Mouse (Mus musculus) cerebellum, adult 2 months (tissue): ENCODE measurements around the gene Rpain. TPM values are rescaled to one million over a fixed set of nuclear protein-coding genes. Genes with fewer than 3 reads are reported as not detected.
A peak's percentile ranks its signal among the peaks of the same experiment; 100 is the strongest.

Experiments
- DNase-seq, 2 experiments: peaks; one replicate each; pipeline ENCODE4 v3.0.0; 2021
- H3K27ac ChIP-seq: fragments of 200-500 bp; 2 replicates; pipeline ENCODE4 v1.5.1; 2012; ENCODE audit warnings: low read length, control low read depth, inconsistent platforms; ENCODE audit not compliant: insufficient read depth
- H3K27me3 ChIP-seq: fragments of 200-500 bp; 2 replicates; pipeline ENCODE4 v1.6.1; 2012; ENCODE audit warnings: inconsistent platforms, mild to moderate bottlenecking, low read length, moderate library complexity; ENCODE audit not compliant: control insufficient read depth, insufficient read depth
- H3K4me1 ChIP-seq: fragments of 200-500 bp; 2 replicates; pipeline ENCODE4 v1.6.1; 2011; ENCODE audit warnings: low read length; ENCODE audit not compliant: control insufficient read depth, insufficient read depth
- H3K4me3 ChIP-seq: fragments of 200-500 bp; replicated peaks from 2 replicates; pipeline ENCODE3; 2011; ENCODE audit warnings: mild to moderate bottlenecking, low read depth, low read length, control low read depth; ENCODE audit not compliant: insufficient read depth
- CTCF ChIP-seq: fragments of 200-500 bp; IDR thresholded peaks from 2 replicates; pipeline ENCODE4 v1.5.1; 2011; ENCODE audit warnings: low read depth, mild to moderate bottlenecking, control low read depth, low read length, moderate library complexity, borderline replicate concordance; ENCODE audit not compliant: insufficient read depth
- POLR2A ChIP-seq: fragments of 200-500 bp; IDR thresholded peaks from 2 replicates; pipeline ENCODE4 v1.6.1; 2011; ENCODE audit warnings: low read length, control low read depth, borderline replicate concordance; ENCODE audit not compliant: insufficient read depth
- WGBS: fragments of 180-500 bp; shearing (Covaris S2); methylation state at CpG from one replicate; pipeline ENCODE4 v1.1.7; 2018; 5-methylcytosine and 5-hydroxymethylcytosine counted together
- polyA plus RNA-seq: library from polyadenylated mRNA; depleted of rRNA; stranded (reverse); fragments of >200 nt; gene quantifications from 2 replicates; pipeline ENCODE4 v1.2.3, GENCODE M21; 2012; rRNA removed

Gene Rpain
- polyA plus RNA-seq, 1 experiment = 56.9 TPM

DNA sequence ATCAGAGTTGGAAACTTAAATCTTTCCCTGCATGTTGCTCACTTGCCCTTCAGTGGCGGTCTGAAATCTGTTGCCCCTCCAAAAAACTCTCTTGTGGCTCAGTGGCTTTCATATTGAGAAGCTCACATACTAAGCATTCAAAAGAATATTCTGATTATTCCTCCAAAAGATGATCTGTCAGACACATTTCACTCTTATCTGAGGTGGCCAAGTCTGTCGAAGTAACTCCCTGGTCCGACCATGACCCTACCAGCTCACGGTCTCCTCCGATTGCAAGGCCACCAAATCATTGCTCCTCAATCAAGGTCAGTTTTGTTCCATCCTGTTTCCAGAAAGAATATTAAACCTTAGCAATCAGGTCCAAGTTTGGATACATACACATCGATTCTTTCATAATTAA lies 37.0 kb downstream of the Rpain start:
- 94% methylated on average over 6 of the region's 6 CpGs for WGBS
- TF ChIP-seq CTCF = no peak
- TF ChIP-seq POLR2A = no peak
- H3K4me3 ChIP-seq = no peak overlapping the region
- no peak for DNase-seq
- H3K4me1 ChIP-seq = peaks cover 3% of the 10 kb centered on the region; the same call in 1 of the 2 replicates
- H3K27me3 ChIP-seq = no peaks in the 10 kb centered on the region
- no peak overlapping the region for H3K27ac ChIP-seq

DNA sequence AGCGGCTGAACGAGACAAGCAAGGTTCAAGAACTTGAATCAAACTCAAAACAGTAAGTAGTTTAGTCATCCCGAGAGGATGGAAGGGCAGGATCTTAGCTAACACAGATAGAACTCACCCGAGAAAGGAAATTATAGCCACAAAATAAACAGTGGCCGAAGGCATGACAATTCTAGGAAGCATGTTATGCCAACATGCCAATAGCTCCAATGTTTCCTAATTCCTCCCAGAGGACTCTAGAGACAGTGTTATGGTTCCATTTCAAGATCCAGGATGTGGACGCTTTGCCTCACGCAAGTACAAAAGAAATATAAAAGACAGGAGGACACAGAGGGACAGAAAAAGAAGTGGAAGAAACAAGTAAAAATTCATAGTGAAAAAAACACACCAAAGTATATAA lies 37.8 kb downstream of the Rpain start:
- Histone ChIP-seq H3K4me3 (no peak overlapping the region), H3K27me3 (no peaks in the 10 kb centered on the region), H3K4me1 (peaks cover 3% of the 10 kb centered on the region; the same call in 1 of the 2 replicates), H3K27ac (no peak overlapping the region)
- no peak for DNase-seq
- TF ChIP-seq POLR2A (no peak), CTCF (no peak)
- WGBS = 95% methylated on average over 7 of the region's 7 CpGs

DNA sequence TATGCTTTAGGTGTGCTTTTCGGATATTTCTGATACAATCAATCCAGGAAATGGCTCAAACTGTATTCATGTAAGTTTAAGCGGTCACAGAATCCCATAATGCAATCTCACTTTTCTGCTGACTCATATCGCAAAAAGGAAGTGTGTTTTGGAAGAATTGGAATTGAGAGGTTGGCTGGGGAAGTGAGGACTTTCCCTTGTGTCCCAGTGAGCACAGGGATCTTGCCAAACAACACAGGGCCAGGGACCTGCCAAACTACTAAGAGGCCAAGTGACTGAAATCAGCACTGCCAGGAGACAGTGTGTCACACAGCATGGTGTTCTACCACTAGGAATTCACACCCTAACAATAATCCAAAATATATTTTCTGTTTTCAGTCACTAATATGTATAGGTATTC lies 38.3 kb downstream of the Rpain start:
- H3K27ac ChIP-seq = no peak overlapping the region
- peaks cover 3% of the 10 kb centered on the region; the same call in 1 of the 2 replicates for H3K4me1 ChIP-seq
- H3K27me3 ChIP-seq = no peaks in the 10 kb centered on the region
- no peak for TF ChIP-seq CTCF
- TF ChIP-seq POLR2A = no peak
- no peak for DNase-seq
- H3K4me3 ChIP-seq = no peak overlapping the region
- 71% methylated on average over 3 of the region's 3 CpGs for WGBS

DNA sequence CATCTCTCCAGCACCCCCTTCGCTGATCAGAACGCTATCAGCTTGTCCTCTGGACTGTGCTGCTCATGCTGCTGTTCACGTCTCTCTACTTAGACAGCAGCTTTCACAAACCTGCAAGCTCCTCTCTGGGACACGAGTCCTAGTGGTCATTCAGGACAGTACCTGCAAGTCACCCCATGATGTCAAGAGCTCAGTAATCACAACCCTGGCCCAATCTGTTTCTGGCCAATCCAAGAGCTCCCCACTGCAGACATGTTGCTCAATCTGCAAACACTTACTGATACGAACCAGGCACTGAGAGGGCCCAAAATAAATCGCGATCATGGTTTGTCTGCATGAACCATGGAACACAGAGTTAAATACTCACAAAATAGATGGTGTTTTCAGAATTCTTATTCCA lies 42.7 kb downstream of the Rpain start:
- H3K4me1 ChIP-seq = peaks cover 4% of the 10 kb centered on the region; the same call in 1 of the 2 replicates
- 92% methylated on average over 7 of the region's 7 CpGs for WGBS
- no peaks in the 10 kb centered on the region for H3K27me3 ChIP-seq
- no peak for DNase-seq
- TF ChIP-seq CTCF = no peak
- no peak overlapping the region for H3K27ac ChIP-seq
- H3K4me3 ChIP-seq = no peak overlapping the region

DNA sequence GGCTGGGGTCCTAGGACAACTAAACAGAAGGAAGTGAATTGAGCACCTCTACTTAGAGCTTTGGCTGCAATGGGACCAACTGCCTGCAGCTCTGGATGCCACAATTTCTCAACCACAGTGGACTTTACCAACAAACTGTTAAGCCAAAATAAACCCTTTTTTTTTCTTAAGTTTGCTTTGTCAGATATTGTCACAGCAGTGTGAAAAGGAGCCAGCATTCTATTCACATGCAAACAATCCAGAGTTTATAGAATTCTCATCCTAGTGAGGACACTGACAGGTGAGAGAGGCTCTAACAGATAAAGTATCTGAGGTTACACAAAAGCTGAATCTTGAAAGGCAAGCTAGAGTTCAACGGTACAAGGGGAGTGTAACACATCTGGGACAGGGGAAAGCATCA lies 47.0 kb downstream of the Rpain start:
- no peaks in the 10 kb centered on the region for H3K27me3 ChIP-seq
- no peak for TF ChIP-seq CTCF
- no peak for TF ChIP-seq POLR2A
- no peak for DNase-seq
- H3K4me3 ChIP-seq = no peak overlapping the region
- 91% methylated on average over 1 of the region's 1 CpGs for WGBS
- peaks cover 9% of the 10 kb centered on the region; the same call in 1 of the 2 replicates for H3K4me1 ChIP-seq
- H3K27ac ChIP-seq = no peak overlapping the region

DNA sequence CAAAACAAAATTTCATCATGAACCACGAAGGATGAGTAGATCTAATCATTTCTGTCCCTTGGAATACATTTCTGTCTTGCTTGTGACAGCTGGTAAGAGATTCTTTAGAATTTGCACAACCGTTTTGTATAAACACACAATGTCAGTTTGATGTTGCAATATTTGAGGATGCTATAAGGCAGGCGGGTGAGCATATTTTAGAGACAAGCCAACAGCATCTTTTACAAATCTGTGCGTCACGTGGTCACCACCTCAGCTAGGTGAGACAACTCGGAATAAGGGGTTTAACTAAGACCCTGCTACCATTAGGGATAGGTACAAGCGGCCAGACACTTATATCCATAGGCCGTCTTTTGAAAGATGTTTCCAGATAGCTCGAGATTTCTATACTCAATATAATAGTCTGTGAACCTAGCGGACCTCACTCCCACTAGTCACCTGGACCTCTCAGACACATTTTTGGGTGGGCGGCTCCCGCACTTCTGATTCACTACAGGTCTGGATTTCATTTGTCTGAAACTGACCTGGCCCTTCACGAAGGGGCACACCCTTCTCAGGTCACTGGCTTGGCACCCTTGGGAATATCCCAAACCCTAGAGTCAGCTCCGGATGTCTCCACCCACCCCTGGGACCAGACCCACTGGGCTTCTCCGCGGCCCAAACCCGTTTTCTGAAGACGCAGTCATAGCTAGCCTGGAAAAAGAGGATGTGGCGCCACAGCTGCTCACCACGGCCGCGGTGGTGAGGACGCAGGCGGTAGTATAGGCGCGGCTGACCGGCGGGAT lies 48.6 kb downstream of the Rpain start:
- H3K27me3 ChIP-seq = no peaks in the 10 kb centered on the region
- H3K4me3 ChIP-seq = peak overlapping the region; percentile 93
- no peak for TF ChIP-seq CTCF
- no peak for TF ChIP-seq POLR2A
- 3% methylated on average over 28 of the region's 28 CpGs for WGBS
- H3K4me1 ChIP-seq = peaks cover 9% of the 10 kb centered on the region; the same call in 1 of the 2 replicates
- DNase-seq = no peak
- peak overlapping the region; percentile 78 for H3K27ac ChIP-seq

DNA sequence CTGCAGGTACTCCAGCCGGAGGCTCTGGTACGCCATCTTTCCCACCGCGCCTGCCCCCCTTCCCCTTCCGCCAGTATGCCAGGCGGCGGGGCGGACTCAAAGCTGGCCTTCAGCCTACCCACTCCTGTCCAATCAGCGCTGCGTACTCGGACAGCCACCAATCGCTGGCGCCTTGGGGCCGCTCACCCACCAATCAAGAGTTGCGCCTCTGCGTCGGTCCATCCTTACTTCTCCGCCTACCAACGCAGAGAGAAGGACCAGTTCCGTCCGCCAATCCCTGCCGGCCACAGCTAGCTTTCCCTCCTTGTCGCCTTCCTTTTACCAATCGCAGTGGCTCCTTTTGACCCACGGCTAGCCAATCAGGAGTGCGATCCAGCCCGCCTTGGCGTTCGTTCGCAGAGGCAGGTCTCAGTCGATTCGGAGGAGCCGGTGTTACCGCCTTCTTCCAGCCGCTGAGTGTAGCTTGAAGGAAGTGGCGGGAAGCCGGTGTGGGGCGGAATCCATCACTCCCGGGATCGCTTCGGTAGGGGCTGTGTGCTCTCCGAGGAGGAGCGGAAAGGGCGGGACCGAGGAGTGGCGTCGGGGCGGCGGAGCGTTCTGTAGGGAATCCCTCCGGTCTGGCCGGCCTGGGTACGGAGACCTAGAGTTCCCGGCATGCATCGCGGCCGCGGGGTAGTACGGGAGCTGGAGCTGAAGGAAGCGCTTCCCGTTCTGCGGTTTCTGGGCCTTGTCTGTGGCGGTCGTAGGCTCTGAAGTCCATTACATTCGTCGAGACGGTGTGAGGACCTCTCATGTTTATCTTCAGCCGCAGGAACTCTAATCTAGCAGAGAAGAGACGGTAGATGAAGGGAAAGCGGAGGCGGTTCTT lies 49.4 kb downstream of the Rpain start, which contains the start of the genes Mis12 and Derl2:
TSS of gene Mis12 (plus strand) at position 411 of the 868 bp plus-strand sequence.
TSS of gene Derl2 (minus strand) at position 641 of the 868 bp plus-strand sequence.
- Histone ChIP-seq H3K27me3 (no peaks in the 10 kb centered on the region), H3K4me1 (peaks cover 9% of the 10 kb centered on the region; the same call in 1 of the 2 replicates), H3K27ac (peak within 1 kb of the TSS; percentile 78), H3K4me3 (peak within 1 kb of the TSS; percentile 93)
- under 1% methylated on average over 71 of the region's 71 CpGs for WGBS
- DNase-seq = peak; percentile 99 to 100
- no peak for TF ChIP-seq CTCF
- peak; percentile 69; the same call in 1 of the 2 replicates for TF ChIP-seq POLR2A

Other genes starting within 250 kb of the Rpain start
- 10.4 and 11.1 TPM in 2 replicates for gene Zfp3, start 206.0 kb upstream of the Rpain start, polyA plus RNA-seq
- 0.10 TPM in 1 of 2 replicates, not detected in the other for gene Scimp, start 157.6 kb upstream of the Rpain start, polyA plus RNA-seq
- 35.4 and 35.9 TPM in 2 replicates for gene Rabep1, start 125.4 kb upstream of the Rpain start, polyA plus RNA-seq
- 79.1 and 80.8 TPM in 2 replicates for gene Nup88, start 240 bp upstream of the Rpain start, polyA plus RNA-seq
- 102 and 107 TPM in 2 replicates for gene C1qbp, start 12.8 kb downstream of the Rpain start, polyA plus RNA-seq
- gene Dhx33, start 34.2 kb downstream of the Rpain start, polyA plus RNA-seq = 22.1 and 25.5 TPM in 2 replicates
- 13.7 and 15.2 TPM in 2 replicates for gene Mis12, start 49.4 kb downstream of the Rpain start, polyA plus RNA-seq
- 16.9 and 17.3 TPM in 2 replicates for gene Derl2, start 49.6 kb downstream of the Rpain start, polyA plus RNA-seq
- gene 6330403K07Rik, start 63.3 kb downstream of the Rpain start, polyA plus RNA-seq = 161 and 184 TPM in 2 replicates
- gene Nlrp1a, start 174.5 kb downstream of the Rpain start, polyA plus RNA-seq = not detected in 2 replicates